Mouse (Mus musculus): ENCODE data around the gene Esrrg. TPM values are rescaled to one million over a fixed set of nuclear protein-coding genes. Genes with fewer than 3 reads are reported as not detected.

The Esrrg gene
- polyA plus RNA-seq, 1 experiment from 2014 or later: 23.5 TPM

DNA sequence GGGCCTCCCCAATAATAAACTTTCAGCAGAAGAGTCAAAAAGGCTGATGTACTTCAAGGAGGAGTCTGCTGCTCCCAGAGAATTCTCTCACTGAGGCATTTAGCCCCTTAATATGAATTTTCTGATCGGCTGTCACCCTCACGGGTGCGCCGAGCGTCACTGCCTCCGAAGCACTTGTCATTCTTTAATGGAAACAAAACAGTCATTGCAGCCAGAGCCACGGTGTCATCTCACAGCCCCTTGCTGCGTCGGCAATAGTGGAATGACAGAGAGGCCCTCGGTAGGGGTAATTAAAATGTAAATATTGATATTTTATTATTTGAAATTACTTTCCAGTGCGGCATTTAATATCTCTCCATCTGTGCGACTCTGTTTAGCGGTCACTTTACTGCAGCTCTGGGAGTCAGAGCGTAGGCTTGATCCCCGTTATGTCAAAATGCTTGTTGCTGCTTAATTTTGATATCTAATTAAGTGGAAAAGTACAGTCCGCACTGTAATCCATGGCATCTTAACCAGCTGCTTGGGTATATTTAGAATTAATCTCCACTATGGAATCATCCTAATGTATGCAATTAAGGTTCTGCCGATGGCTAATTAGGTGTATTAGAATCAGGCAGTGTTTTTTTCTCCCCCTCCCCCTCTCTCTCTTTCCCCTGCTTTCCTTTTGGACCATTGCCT is 578.0 kb downstream of the Esrrg start:
- no peak for ATAC-seq (replicated peaks; ENCODE audit: extremely low read depth, insufficient read depth, low FRiP score)

DNA sequence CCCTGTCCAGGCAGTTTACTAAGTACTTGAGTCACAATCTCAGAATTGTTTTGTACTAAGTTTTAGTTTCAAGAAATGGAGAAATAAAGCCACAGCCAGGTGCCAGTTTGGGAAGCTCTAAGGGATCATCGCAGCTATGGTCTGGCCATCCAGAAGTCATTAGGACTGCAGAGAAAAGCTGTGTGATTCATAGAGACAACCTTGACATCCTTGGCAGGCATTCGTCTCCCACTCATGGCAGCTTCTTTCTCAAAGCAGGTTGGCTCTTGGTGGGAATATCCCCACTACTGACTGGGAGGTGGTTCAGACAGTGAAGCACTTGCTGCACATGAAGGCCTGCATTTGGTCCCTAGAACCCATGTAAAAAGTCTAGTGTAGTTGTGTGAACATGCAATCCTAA is 584.4 kb downstream of the Esrrg start:
- H3K36me3 ChIP-seq (ENCODE audit: control insufficient read depth, insufficient read depth): no peaks in the 10 kb centered on the region
- H3K4me3 ChIP-seq (ENCODE audit: low read length): no peak overlapping the region
- no peak overlapping the region for H3K4me2 ChIP-seq (ENCODE audit: low read depth, low read length)
- H3K27me3 ChIP-seq (ENCODE audit: control insufficient read depth, insufficient read depth, low read length): no peaks in the 10 kb centered on the region
- WGBS: 96% methylated on average over 2 of the region's 2 CpGs
- H3K27ac ChIP-seq (ENCODE audit: low read length): no peak overlapping the region
- H3K9me3 ChIP-seq (replicated peaks; ENCODE audit: control insufficient read depth, low read length): no peaks in the 10 kb centered on the region
- no peak overlapping the region for H3K9ac ChIP-seq (ENCODE audit: low read length)
- no peaks in the 10 kb centered on the region for H3K4me1 ChIP-seq (ENCODE audit: control insufficient read depth, insufficient read depth, low read length)
- ATAC-seq (replicated peaks; ENCODE audit: extremely low read depth, insufficient read depth, low FRiP score): no peak

More for the DNA sequence above, 578.0 kb downstream of the Esrrg start:
- no peak overlapping the region for H3K4me2 ChIP-seq (ENCODE audit: low read depth, low read length)
- no peaks in the 10 kb centered on the region for H3K27me3 ChIP-seq (ENCODE audit: control insufficient read depth, insufficient read depth, low read length)
- H3K9ac ChIP-seq (ENCODE audit: low read length): no peak overlapping the region
- no peaks in the 10 kb centered on the region for H3K4me1 ChIP-seq (ENCODE audit: control insufficient read depth, insufficient read depth, low read length)
- no peak overlapping the region for H3K27ac ChIP-seq (ENCODE audit: low read length)
- no peaks in the 10 kb centered on the region for H3K36me3 ChIP-seq (ENCODE audit: control insufficient read depth, insufficient read depth)
- H3K4me3 ChIP-seq (ENCODE audit: low read length): no peak overlapping the region
- no peaks in the 10 kb centered on the region for H3K9me3 ChIP-seq (replicated peaks; ENCODE audit: control insufficient read depth, low read length)
- 74% methylated on average over 17 of the region's 17 CpGs for WGBS

DNA sequence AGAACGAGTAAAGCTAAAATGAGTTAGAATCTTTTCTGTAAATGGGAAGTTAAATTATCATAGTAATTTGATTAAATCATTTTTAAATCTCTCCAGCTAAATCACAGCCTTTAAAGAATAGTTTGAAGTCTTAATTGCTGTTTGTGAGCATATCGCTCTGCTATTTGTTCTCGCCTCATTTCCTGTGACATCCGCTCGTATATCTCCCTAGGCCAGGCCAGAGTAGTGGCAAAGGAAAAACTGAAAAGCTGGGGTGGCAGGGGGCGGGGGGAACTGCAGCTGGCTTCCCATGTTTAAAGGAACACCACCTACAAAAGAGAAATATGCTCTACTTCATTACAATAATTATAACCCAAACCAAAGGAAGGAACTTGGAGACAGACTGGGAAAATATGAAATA is 598.8 kb downstream of the Esrrg start:
- H3K4me3 ChIP-seq (ENCODE audit: low read length): no peak overlapping the region
- 58% methylated on average over 6 of the region's 6 CpGs for WGBS
- no peaks in the 10 kb centered on the region for H3K4me1 ChIP-seq (ENCODE audit: control insufficient read depth, insufficient read depth, low read length)
- no peaks in the 10 kb centered on the region for H3K27me3 ChIP-seq (ENCODE audit: control insufficient read depth, insufficient read depth, low read length)
- H3K9ac ChIP-seq (ENCODE audit: low read length): no peak overlapping the region
- ATAC-seq (replicated peaks; ENCODE audit: extremely low read depth, insufficient read depth, low FRiP score): no peak
- 0 out of 2 replicates have a peak, but pooled peaks cover 3% of the 10 kb centered on the region for H3K36me3 ChIP-seq (ENCODE audit: control insufficient read depth, insufficient read depth)
- H3K9me3 ChIP-seq (replicated peaks; ENCODE audit: control insufficient read depth, low read length): no peaks in the 10 kb centered on the region
- H3K27ac ChIP-seq (ENCODE audit: low read length): no peak overlapping the region
- H3K4me2 ChIP-seq (ENCODE audit: low read depth, low read length): no peak overlapping the region

DNA sequence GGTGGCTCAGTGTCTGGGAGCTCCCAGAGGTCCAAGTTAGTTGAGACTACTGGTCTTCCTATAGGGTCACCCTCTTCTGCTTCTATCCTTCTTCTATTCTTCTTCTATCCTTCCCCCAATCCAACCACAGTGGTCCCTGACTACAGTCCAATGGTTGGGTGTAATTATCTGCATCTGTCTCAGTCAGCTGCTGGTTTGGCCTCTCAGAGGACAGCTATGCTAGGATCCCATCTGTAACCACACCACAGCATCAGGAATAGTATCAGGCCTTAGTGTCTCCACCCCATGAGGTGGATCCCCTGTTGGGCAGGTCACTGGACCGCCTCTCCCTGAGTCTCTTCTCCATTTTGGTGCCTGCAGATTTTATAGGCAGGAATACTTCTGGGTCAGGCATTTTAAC is 600.4 kb downstream of the Esrrg start:
- no peak overlapping the region for H3K4me3 ChIP-seq (ENCODE audit: low read length)
- 0 out of 2 replicates have a peak, but pooled peaks cover 3% of the 10 kb centered on the region for H3K36me3 ChIP-seq (ENCODE audit: control insufficient read depth, insufficient read depth)
- 88% methylated on average over 1 of the region's 1 CpGs for WGBS
- H3K4me2 ChIP-seq (ENCODE audit: low read depth, low read length): no peak overlapping the region
- no peaks in the 10 kb centered on the region for H3K27me3 ChIP-seq (ENCODE audit: control insufficient read depth, insufficient read depth, low read length)
- H3K4me1 ChIP-seq (ENCODE audit: control insufficient read depth, insufficient read depth, low read length): no peaks in the 10 kb centered on the region
- ATAC-seq (replicated peaks; ENCODE audit: extremely low read depth, insufficient read depth, low FRiP score): no peak
- H3K9ac ChIP-seq (ENCODE audit: low read length): no peak overlapping the region
- no peaks in the 10 kb centered on the region for H3K9me3 ChIP-seq (replicated peaks; ENCODE audit: control insufficient read depth, low read length)
- no peak overlapping the region for H3K27ac ChIP-seq (ENCODE audit: low read length)

DNA sequence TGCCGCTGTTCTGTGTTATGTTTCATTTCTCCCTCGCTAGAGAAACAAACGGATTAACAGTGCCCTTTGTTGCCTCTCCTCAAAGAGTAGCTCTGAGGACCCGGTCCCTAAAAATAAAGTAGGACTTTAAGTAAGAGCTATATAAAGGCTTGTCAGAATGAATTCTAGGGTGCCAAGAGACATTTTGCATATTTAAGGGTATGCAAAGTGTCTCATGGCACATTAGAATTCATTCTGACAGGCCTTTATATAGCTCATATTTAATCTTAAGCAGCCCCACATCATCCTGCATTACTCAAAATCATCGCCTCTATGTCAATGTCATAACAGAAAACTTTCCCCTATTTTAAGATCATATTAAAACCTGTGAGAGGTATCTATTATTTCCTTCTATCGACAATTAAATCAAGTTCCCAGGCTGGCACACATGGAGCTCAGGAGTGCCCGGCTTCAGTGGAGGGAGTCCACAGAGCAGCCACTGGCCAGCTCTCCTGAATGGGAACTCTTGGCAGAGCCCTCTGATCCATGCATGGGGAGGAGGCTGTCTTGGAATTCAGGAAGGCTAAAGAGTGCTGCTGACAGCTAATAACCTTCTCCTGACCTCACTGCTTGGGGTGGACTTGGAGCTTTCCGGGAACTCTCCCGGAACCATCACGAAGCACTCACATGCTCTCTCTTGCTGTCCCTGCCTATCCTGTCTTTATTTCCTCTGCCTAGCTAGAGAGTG is 606.5 kb downstream of the Esrrg start:
- peak overlapping the region; percentile 8 for H3K27ac ChIP-seq (ENCODE audit: low read length)

DNA sequence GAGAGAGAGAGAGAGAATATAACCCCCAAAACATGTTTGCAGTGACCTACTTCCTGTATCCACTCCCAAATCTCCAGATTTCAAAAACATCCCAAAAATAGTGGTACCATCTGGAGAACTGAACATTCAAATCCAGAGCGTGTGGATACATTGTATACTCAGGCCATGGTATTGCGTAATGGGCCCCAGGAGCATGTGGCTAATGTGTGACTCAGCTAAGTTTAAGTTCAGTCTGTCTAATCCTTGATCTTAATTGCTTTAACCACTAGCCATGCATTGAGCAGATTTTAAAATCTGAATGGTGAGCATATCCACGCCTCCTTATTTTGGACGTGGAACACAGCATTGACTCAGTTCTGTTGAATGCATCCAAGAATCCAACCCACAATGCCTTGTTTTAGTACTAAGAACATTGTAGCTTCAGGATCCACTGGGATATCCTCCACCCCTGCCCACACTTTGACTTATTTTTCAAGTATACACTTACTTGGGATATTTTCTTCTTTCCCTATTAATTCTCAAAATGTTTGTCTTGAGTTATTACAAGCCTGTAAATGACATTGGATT is 612.7 kb downstream of the Esrrg start:
- no peak for ATAC-seq (replicated peaks; ENCODE audit: extremely low read depth, insufficient read depth, low FRiP score)
- H3K9me3 ChIP-seq (replicated peaks; ENCODE audit: control insufficient read depth, low read length): no peaks in the 10 kb centered on the region
- no peaks in the 10 kb centered on the region for H3K27me3 ChIP-seq (ENCODE audit: control insufficient read depth, insufficient read depth, low read length)
- no peak overlapping the region for H3K4me3 ChIP-seq (ENCODE audit: low read length)
- H3K4me1 ChIP-seq (ENCODE audit: control insufficient read depth, insufficient read depth, low read length): no peaks in the 10 kb centered on the region
- H3K4me2 ChIP-seq (ENCODE audit: low read depth, low read length): no peak overlapping the region
- WGBS: 82% methylated on average over 4 of the region's 4 CpGs
- no peak overlapping the region for H3K27ac ChIP-seq (ENCODE audit: low read length)
- no peaks in the 10 kb centered on the region for H3K36me3 ChIP-seq (ENCODE audit: control insufficient read depth, insufficient read depth)
- H3K9ac ChIP-seq (ENCODE audit: low read length): no peak overlapping the region

More for the DNA sequence above, 606.5 kb downstream of the Esrrg start:
- Histone ChIP-seq H3K4me3 (ENCODE audit: low read length) (no peak overlapping the region), H3K9me3 (replicated peaks; ENCODE audit: control insufficient read depth, low read length) (no peaks in the 10 kb centered on the region), H3K4me1 (ENCODE audit: control insufficient read depth, insufficient read depth, low read length) (peaks cover 7% of the 10 kb centered on the region), H3K36me3 (ENCODE audit: control insufficient read depth, insufficient read depth) (0 out of 2 replicates have a peak, but pooled peaks cover 3% of the 10 kb centered on the region), H3K4me2 (ENCODE audit: low read depth, low read length) (peak overlapping the region; percentile 23; the same call in 1 of the 2 replicates), H3K9ac (ENCODE audit: low read length) (no peak overlapping the region; the same call in 1 of the 2 replicates), H3K27me3 (ENCODE audit: control insufficient read depth, insufficient read depth, low read length) (no peaks in the 10 kb centered on the region)
- no peak for ATAC-seq (replicated peaks; ENCODE audit: extremely low read depth, insufficient read depth, low FRiP score)
- 29% methylated on average over 10 of the region's 10 CpGs for WGBS

DNA sequence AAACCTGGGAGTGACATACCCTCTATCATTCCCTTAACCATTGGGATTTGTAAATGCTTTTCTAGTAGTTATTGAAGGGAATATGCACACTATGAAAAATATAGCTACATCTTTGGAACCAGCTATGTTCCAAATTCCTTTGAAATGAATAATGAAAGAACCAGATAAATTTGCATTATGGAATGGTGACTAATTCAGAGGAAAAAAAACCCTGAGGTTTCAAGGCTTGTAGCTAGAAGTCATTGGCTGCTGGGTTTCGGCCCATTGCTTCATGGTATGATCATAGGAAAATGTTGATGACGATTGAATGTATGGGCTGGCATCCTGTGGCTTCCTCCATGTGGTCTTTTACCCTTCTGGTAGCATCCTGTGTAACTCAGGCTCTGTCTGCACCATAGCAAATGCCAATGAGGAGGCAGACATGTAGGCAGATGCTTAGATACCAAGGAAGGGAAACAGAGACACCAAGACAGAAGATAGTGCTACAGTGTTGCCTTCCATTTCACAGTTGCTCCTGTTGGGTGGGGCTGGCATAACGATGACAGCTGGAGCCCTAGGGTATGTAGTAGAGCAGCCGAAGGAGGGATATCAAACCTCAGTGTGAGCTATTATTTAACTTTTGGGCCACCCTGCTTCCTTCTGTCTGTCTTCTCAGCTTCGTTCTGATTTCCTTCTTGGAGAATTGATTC is 624.6 kb downstream of the Esrrg start:
- Histone ChIP-seq H3K27me3 (ENCODE audit: control insufficient read depth, insufficient read depth, low read length) (no peaks in the 10 kb centered on the region), H3K9me3 (replicated peaks; ENCODE audit: control insufficient read depth, low read length) (no peaks in the 10 kb centered on the region), H3K27ac (ENCODE audit: low read length) (no peak overlapping the region), H3K4me1 (ENCODE audit: control insufficient read depth, insufficient read depth, low read length) (no peaks in the 10 kb centered on the region), H3K36me3 (ENCODE audit: control insufficient read depth, insufficient read depth) (no peaks in the 10 kb centered on the region), H3K4me2 (ENCODE audit: low read depth, low read length) (no peak overlapping the region), H3K4me3 (ENCODE audit: low read length) (no peak overlapping the region), H3K9ac (ENCODE audit: low read length) (no peak overlapping the region)
- no peak for ATAC-seq (replicated peaks; ENCODE audit: extremely low read depth, insufficient read depth, low FRiP score)
- 83% methylated on average over 5 of the region's 5 CpGs for WGBS

DNA sequence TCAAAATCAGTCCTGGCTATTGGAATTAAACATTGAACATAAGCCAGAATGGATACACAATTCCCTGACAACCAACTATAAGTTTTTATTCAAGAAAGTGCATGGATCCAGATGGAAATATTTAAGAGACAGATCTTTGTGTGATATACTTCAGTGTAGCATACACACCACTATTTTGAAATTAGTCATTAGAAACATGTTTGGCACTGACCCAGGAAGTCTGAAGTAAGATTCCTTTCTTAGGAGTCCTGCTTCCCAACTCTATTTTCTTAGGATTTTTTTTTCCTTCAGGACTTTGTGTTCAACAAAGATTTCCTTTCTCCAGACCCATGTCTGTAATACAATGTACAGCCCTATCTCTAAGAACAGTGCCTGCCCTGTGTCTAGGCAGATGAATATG is 630.0 kb downstream of the Esrrg start:
- no peak overlapping the region for H3K9ac ChIP-seq (ENCODE audit: low read length)
- H3K36me3 ChIP-seq (ENCODE audit: control insufficient read depth, insufficient read depth): no peaks in the 10 kb centered on the region
- H3K4me1 ChIP-seq (ENCODE audit: control insufficient read depth, insufficient read depth, low read length): peaks cover 7% of the 10 kb centered on the region
- ATAC-seq (replicated peaks; ENCODE audit: extremely low read depth, insufficient read depth, low FRiP score): no peak
- no peaks in the 10 kb centered on the region for H3K27me3 ChIP-seq (ENCODE audit: control insufficient read depth, insufficient read depth, low read length)
- no peak overlapping the region for H3K4me3 ChIP-seq (ENCODE audit: low read length)
- H3K27ac ChIP-seq (ENCODE audit: low read length): no peak overlapping the region
- no peak overlapping the region for H3K4me2 ChIP-seq (ENCODE audit: low read depth, low read length)
- no peaks in the 10 kb centered on the region for H3K9me3 ChIP-seq (replicated peaks; ENCODE audit: control insufficient read depth, low read length)

DNA sequence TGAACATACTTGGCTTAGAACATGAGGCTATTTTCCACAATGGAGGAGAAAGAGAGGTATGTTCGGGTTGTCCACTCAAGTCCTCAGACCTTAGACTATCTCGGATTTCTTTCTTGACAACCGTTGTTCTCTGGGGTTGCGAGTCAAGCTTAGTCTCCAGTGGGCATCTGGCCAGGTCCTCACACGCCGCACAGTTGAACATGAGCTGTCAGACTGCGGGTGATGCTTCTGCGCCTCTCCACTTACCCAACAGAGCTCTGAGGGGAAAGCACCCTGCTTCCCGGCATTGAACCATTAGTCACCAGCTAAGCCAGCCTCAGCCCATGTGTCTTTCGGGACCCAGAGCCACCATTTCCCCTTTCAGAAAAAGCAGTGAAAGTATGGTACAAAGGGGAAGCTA is 633.2 kb downstream of the Esrrg start:
- Histone ChIP-seq H3K9me3 (replicated peaks; ENCODE audit: control insufficient read depth, low read length) (no peaks in the 10 kb centered on the region), H3K4me2 (ENCODE audit: low read depth, low read length) (no peak overlapping the region), H3K9ac (ENCODE audit: low read length) (no peak overlapping the region), H3K4me1 (ENCODE audit: control insufficient read depth, insufficient read depth, low read length) (peaks cover 7% of the 10 kb centered on the region), H3K27ac (ENCODE audit: low read length) (no peak overlapping the region), H3K36me3 (ENCODE audit: control insufficient read depth, insufficient read depth) (no peaks in the 10 kb centered on the region), H3K4me3 (ENCODE audit: low read length) (no peak overlapping the region), H3K27me3 (ENCODE audit: control insufficient read depth, insufficient read depth, low read length) (no peaks in the 10 kb centered on the region)
- WGBS: 66% methylated on average over 10 of the region's 10 CpGs
- ATAC-seq (replicated peaks; ENCODE audit: extremely low read depth, insufficient read depth, low FRiP score): no peak

Data from heart, embryonic 16.5 days (tissue).